Mouse (Mus musculus) lung, adult 18-20 months (tissue): ENCODE results near the gene 2210016F16Rik.
"Not testable (repeated sequence)": the region's sequence is repeated elsewhere in the genome, so short reads cannot be mapped to it uniquely, and the experiment has no call there.

Experiments used
- DNase-seq, 2 experiments: peaks; one replicate each; pipeline ENCODE4 v3.0.0; 2022; ENCODE audit warnings: mixed read lengths in 2 of 2

Gene 2210016F16Rik

DNA sequence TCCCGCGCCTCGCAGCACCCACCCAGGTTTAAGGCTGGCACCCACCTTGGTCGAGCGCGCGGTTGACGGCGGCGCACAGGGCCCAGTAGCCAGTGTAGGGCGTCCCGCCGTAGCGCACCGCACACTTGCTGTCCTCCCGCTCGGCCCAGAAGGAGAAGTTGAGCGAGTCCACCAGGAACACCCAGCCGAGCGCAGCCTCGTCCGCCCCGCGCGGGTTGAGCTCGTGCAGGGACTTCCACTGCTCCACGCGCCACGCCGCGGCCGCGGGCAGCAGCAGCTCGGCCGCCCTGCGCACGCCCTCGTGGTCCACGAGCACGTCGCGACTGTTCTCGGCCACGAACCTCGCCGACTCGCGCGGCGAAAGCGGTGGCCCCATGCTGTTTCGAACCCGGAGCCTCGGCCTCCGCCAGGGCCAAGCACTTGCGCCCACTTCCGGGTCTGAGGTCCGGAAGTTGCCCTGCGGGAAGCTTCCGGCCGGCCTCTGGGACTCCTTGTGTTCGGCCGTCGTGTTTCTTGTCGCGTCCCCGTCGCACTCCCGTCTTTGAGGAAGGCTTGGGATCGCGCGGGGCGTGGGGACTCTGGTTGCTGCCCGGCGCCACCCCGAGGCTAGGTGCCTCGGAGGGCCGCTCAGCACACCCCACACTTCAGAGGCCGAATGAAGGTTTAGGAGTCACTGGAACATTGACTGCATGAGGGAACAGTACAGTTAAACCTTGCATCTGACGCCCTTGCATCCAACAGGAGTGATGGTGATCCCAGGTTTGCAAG is at the start of gene 2210016F16Rik:
Gene 2210016F16Rik (minus strand): TSS at position 447 of the 768 bp plus-strand sequence.
- DNase-seq: peak; percentile 64 to 72

DNA sequence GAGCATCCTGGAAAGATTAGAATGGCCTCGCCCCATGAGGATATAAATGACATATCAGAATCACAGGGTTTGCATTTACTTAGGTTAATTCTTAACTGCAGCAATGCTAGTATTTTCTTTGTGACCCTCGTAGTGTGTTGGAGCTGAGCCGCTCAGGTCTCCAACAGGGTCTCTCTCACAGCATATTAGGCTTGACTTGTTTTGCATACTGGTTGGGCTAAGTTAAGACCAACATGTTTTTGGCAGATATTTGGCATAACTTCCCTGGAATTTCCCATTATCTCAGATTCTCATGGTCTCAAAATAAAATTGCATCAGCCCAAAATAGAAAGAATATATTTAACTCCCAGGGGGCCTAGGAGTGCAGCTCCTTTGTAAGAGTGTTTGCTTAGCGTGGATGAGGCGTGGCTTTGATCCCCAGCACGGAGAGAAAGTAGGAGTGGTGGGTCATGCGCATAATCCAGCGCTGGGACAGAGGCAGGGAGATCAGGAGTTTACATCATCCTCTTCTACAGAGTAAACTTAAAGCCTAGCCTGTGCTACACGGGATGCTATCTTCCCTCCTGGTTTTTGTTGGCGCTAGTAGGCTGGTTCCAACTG is 38.1 kb upstream of the 2210016F16Rik start:
- no peak for DNase-seq

DNA sequence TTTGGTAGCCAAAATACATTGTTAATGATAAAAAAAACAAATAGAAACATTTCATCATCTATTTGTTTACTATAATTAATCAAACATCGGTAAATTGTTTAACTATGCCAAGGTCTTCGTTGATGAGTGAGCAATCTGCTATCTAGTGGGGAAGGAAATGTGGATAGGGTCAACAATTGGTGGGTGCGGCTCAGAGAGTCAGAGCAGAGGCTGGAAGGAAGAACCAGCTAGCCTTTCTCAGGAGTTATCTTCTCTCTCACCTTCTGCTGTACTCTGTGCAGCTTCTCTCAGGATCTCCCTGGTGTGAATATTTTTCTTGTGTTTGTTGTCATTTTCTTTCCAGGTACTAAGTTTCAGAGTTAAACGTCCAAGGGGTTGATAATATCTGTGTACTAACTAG is 37.2 kb upstream of the 2210016F16Rik start:
- DNase-seq: no peak

DNA sequence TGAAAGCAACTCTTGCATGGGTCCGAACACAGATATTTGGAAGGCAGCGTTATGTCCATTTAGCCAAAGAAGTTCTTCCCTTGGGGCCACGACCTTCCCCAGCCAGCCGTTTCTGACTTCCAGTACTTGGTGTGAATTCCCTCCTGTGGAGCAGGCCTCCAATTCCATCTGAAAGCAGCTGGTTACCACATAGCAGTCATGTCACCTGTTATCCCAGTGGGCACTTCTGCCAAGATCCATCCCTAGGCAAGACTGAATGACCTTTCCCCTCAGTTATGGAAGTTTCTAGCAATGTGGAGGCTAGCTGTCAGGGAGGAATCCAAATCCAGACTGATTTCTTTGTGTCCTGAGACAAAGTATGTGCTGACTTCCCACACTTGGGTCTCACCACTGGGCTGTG is 36.0 kb upstream of the 2210016F16Rik start:
- no peak for DNase-seq

DNA sequence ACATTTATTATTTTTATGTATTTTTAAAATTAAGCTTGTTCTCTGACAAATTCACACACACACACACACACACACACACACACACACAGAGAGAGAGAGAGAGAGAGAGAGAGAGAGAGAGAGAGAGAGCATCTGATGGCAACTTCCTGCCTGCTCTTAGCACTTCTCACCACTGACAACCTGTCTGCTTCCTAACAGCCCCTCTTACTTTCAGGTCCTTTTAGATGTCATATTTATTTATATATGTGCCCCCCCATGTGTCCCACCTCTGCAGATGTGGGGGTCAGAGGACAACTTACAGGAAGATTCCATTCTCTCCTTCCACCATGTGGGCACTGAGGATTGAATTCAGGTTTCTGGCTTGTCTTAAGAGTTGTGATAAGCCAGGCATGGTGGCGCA is 34.2 kb upstream of the 2210016F16Rik start:
- no peak for DNase-seq

DNA sequence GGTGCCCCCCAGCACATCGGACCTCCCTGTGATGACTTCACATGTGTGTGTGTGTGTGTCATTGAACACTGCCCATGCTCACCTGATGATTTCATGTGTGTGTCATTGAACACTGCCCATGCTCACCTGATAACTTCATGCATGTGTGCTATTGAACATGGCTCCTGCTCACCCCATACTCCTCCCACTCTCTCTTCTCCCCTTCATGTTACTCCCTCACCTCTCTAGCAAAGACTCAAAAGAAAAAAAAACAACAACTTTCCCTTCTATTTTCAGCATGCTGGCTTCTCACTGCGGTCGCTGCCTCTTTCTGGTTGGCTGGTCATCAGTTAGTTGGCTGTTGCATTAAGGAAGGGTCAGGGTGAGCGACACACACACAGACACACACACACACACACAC is 33.6 kb upstream of the 2210016F16Rik start:
- DNase-seq: no peak

DNA sequence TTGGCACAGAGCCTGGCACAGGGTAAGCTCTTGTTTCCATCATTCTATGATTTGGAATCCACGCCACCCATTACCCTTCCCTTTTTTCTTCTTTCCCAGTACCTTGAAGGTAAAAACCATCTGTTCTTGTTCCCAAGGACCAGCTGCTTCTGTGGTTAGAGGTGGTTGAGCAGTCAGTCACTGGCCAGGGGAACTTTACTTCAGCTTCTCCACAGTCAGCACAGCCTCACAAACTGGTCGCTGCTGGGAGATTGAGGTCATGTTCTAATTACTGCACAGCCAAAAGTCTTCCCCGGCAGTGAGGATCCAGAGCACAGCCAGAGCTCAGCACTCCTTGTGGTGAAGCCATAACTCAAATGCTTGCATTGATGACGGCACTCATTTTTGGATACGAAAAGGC is 30.8 kb upstream of the 2210016F16Rik start:
- no peak for DNase-seq

DNA sequence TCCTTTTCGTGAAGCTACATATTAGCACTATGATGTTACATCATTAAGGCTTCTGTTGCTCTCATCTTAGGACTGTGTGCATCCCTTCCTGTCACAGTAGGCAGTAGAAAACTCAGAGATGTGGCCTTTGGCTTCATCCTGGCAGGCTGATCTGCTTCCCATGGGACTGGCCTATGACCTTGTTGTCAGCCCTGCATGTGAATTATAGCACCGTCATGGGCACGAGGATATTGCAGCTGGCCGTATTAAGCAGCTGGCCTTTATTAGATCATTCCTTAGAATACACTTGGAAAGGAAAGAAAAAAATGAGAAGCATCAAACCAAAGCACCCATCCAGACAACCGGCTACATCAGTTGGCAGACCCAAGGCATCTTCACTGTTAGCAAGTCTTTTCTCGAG is 30.3 kb upstream of the 2210016F16Rik start:
- no peak for DNase-seq

DNA sequence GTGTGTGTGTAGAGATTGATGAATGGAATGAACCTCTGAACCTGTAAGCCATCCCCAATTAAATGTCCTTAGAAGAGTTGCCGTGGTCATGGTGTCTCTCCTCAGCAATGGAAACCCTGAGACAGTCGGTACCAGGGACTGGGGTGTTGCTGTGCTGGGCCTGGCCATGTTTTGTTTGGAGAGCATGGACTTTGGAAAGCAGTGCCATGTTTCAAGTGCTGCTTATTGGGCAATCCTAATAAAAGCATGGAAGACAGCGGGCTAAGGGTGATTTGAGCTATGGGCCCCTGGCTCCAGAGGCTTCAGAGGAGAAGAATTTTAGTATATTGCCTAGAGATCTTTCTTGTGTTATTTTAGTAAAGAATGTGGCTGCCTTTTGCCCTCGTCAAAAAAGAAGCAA is 26.0 kb upstream of the 2210016F16Rik start:
- no peak for DNase-seq

DNA sequence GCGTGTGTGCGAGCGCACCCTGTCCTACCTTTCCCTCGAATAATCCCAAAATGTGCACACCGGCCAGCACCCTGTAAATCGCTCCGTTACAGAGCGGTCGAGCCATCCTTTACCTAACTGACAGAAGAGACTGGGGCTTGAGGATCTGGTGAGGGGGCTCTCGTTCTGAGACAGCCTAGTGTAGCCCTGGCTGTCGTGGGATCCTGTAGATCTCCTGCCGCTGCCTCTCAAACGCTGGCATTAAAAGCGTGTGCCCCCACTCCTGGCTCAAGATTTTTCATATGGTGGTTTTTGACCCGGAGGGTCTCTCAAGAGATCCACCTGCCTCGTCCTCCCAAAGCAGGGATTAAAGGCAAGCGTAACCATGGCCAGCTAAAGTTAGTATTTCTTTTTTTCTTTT is 18.2 kb upstream of the 2210016F16Rik start, which contains the start of gene Hnrnpk:
Gene Hnrnpk (minus strand): TSS at position 101 of the 400 bp plus-strand sequence.
- DNase-seq: not testable (repeated sequence)

DNA sequence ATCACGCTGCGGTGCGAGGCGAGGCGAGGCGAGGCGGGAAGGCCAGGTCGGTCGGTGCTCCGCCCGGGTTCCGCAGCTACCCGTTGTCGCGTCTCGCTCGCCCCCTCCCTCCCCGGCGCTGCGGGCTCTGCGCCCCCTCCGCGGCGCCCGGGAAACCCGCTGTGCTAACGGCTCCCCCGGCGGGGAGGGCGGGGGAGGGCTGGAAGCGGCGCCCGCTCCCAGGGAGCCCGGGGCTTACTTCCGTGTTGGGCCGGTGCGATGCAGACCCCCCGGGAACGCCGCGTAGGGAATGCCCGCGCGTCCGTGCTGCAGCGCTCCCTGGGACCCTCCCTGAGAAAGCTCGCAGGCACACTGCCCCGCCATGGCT is 17.7 kb upstream of the 2210016F16Rik start:
- DNase-seq: peak in 1 of 2 experiments; percentile 87

DNA sequence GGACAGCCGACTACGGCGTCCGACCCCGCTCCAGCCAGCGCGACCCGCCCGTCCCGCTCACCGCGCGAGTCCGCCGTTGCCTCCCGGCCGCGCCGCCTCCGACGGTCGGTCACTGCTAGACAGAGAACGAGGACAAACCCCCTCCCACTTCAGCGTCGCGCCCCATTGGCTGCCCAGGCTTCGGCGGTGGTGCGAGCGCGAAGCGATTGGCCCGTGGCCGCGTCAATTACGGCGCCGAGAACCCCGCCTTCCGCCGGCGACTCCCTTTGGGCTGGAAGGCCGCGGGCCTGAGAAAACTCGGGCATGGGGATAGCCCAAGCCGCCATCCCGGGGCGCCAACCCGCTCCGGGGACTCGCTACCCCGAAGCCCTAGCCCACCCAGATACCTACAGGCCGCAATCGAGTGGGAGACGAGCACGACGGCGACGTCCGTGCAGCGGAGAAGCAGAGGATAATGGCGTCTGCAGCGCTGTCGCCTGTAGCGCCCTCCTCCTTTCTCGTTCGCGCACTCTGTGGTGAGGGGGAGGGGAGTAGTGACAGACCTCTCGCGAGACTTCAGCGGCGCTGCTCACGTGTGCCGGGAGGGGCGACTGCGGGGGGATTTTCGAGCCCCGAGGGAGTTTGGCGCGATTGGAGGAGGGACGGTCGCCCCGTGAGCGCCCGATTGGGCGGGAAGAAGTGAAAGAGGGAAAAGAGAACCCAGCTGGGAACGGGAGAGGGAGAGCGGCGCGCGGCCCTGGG is 17.1 kb upstream of the 2210016F16Rik start, which contains the start of gene Rmi1:
Gene Rmi1 (plus strand): TSS at position 246 of the 741 bp plus-strand sequence.
- DNase-seq: peak; percentile 97

DNA sequence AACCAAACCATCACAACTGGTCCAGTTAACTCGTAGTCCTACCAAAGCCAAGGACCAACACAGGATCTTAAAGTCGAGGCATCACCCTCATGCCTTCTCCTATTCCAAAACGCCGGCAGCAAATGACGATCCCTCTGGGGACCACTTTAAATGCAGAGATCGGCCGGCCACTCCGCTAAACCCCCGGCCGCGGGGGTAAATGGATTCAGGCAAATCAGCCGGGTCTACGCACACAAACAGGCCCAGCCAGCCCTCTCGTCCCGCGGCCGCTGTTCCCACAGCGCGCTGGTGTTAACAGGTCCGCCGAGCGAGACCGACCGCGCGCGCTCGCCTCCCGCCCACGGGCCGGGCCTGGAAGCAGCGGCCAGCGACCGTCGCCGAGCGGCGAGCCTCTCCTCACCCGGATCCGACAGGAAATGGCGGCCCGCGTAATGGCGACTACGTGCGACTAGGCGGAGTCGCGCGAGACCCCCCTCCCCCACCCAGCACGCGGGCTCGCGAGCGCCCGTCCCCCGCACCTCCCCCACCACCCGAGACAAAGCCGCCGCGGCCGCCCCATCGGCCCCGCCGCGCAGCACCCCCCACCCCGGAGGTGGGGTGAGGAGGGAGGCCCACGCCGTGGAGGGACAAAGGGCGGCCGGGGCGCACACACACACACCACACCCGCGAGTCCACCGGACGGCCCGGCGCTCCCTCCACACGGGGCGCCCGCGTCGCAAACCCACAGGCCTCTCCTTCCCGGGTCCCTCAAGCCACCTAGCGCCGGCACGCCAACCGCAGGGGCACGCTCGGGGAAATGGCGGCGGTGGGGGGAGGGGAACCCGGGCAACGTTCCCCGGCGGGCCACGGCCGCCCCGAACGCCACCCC is 16.3 kb upstream of the 2210016F16Rik start:
- peak; percentile 74 to 79 for DNase-seq

DNA sequence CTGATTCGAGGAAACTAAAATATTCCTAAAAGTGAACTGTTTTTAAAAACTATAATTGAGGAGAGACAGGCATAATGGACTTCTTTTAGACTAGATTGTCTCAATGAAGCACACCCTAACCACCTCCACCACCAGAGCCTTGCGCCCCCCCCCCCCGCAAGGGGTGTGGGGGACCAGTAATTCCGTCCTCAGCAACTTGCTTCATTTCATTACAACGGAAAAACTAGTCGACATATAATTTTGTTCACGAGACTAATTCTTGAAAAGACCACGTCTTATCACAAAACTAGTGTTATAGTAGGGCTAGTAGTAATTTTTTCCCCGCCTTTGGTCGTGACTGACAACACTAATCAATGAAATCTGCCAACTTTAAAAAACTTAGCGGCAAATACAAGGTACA is 15.6 kb upstream of the 2210016F16Rik start:
- no peak for DNase-seq

DNA sequence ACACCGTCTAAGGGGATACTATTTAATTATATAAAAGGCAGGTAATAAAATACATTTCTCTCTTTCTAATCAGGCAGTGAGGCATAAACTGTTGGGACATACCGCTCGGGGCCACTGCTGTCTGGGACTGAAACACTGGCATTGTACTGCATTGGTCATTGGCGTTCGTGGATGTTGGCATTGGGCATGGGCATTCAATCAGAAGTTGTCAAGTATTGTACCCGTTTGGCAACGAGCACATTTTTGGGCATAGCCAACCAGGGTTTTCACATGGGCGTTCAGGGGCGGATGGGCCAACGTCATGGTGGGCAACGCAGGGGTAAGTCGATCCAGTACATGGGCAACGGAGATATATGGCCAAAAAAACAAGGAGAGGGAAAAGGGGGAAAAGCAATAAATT is 12.6 kb upstream of the 2210016F16Rik start:
- no peak for DNase-seq

DNA sequence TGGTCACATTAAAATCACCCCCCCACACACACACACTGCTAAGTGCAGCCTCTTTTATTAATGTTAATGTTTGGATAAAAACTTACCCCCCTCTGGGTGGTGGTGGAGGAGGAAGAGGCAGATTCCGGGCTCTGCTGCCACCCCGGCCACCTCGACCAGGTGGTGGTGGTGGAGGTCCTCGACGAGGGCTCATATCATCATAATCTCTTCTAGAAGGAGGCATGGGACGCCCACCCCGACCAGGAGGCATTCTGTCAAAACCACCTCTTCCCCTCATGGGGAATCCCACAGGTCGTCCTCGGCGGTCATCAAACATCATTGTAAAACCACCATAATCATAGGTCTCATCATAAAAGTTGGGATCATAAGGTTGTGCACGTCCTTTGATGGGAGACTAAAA is 9.4 kb upstream of the 2210016F16Rik start:
- not testable (repeated sequence) for DNase-seq

DNA sequence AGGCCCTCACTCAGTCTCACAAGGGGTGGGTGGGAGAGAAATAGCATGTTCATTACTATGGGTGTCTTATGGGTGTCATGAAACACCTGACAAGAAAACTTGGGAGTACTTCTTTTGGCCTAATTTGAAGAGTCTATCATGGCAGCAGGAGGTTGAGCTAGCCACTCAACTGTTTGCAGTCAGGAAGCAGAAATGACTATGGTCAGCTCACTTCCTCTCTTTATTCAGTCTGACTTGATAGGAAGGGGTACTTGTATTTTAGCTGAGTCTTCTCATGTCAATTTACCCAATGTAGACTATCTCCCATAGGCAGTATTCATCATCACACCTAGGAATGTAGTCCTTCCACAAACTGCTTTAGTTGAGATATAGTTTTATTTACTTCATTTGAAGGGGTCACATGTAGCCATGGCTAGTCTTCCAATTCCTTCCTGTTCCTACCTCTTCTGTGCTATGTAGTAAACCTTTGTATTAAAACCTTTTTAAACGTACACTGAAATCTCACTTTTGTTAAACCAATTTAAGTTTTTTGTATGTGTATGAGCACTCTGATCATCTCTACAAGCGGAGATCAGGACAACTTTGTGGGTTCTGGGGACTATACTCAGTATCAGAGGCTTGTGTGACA is 4.4 kb upstream of the 2210016F16Rik start:
- no peak for DNase-seq

DNA sequence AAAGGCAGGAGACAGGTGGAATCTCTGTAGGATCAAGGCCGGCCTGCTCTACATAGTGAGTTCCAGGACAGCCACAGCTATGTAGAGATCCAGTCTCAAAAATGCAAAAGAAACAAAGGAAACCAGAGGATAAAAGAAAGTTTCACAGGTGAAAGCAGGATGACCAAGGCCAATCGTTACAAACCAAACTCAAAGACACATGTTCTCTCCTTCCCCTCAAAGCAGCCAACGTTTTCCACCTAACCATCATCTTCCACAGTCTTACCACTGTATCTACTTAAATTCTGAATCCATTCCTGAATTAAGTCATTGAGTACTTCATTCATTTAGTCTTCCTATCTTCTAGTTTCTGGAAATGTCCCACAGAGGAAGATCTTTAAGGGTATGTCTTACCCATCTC is 3.4 kb upstream of the 2210016F16Rik start:
- no peak for DNase-seq

DNA sequence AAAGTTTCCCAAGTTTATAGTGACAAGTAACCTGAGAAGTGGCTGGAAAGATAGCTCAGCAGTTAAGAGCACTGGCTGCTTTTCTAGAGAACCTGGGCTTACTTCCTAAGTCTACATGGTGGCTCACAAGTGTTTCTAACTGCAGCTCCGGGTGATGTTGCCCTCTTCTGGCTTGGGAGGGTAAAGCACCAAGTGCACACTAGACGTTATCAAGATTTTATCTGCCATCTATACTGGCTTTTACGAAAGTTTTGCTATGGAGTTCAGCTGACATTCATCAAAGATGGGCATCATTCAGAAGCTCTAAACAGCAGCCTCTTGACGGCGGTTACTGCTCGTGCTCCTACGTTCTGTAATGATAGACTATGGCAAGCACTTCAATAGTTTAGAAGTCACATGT is 2.9 kb upstream of the 2210016F16Rik start:
- peak; percentile 73 to 80 for DNase-seq

DNA sequence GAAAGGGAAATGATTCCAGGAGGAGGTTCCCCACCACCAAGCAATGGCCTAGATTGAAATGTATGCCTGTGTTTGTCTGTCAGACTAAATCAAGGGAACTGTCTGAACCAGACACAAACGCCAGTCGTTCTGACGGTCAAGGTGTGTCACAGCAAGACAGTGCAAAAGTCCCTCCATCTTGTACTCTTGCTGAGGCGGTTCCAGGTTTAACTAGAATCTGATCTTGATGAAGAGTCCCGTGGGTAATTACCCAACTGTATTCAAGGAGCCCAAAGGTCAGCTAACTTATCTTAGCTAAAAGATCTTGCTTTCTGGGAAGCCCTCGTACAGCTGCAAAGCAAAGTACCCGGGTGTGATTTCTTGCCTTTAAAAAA is 509 bp upstream of the 2210016F16Rik start:
- no peak for DNase-seq

DNA sequence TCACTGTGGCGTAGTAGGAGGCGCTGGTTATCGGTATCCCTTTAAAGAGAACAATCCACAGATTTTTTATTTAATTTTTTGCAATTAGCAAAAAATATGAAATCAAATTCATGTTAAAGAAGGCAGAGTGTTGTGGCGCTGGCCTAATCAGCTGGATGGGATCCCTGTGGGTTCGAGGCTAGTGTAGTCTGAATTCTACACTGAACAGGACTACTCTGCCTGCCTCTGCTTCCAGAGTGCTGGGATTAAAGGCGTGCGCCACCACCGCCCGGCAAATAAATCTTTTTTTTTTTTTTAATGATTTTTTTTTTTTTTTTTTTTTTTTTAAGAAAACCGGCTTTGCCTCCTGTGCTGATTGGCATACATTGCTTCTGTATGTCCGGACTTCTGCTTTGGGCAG is 654 bp downstream of the 2210016F16Rik start:
- DNase-seq: no peak

DNA sequence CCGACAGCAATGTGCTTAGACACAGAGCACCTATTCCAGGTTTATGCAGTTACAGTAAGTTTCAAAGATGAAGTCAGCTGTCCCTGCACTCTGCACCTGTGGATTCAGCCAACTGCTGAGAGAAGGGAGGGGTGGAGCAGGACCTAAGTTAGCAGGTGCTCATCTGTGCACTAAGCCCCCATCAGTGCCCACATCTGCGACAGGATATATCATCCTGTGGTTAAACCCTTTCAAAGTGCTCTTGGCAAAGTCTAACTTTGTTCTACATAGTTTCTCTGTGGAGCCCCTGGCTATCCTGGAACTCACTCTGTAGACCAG is 11.9 kb downstream of the 2210016F16Rik start:
- DNase-seq: no peak
